Mouse (Mus musculus) adrenal gland, adult 18-20 months (tissue): ENCODE measurements at regions not wholly inside any gene's neighbourhood (a gene's known extent, or its start where the extent isn't known, plus 50 kb on each side); places are given as distances from the start of the nearest gene placed in this dataset.

Experiments
- DNase-seq, 2 experiments: peaks; one replicate each; pipeline ENCODE4 v3.0.0; 2021 to 2022; ENCODE audit warnings: low spot score in 2 of 2

DNA sequence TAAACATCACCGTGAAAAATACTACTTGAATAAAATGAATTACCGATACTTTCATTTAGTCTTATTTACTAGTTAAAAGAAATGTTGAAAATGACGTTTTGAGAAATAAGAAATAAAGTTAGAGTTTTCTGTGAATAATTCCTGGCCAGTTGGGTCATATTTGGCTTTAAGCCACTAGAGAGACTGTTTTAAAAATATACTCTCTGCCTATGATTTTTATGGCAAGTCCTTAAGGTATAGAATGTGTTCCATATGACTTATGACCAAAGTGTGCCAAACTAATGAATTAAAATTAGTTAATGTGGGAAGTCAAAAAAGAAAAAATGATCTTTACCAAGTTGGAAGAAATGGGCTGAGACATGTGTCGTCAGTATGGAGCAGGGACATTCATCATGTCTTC, 354.2 kb upstream of the Col3a1 start:
- DNase-seq: no peak

DNA sequence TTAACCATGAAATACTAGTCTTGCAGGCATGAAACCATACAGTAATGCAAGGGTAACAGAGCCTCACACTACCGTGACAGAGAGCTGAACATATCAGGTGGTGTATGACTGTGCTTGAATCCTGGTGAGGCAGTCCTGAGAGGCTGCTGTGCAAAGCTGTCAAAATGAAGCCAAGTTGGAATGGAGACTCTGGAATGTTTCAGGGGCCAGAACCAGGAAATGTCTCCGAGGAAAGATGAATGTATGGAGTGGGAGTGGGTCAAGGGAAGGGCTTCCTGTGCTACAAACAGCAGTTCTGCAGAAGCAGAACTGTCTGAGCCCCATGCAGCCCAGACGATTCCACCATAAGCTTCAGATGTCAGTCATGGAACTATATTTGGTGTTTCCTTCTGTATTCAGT, 324.2 kb upstream of the Col3a1 start:
- no peak for DNase-seq

DNA sequence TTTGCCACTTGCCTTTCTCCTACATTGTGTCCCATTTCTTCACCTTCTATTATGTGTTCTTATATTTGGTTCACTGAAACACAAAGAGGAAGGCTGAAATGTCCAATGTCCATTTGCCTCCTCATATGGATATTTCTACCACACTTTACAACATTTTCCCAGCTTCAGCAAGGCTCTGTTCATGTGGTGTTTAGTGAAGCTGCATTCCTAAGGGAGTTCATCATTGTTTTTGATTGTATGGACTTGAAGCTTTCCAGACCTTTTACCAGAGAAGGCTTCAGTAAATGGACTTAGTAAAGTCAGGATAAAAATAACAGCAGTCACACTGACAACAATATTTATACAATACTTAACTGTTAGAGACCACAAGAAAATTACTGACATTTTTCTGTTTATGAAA, 290.8 kb upstream of the Col3a1 start:
- DNase-seq: no peak

DNA sequence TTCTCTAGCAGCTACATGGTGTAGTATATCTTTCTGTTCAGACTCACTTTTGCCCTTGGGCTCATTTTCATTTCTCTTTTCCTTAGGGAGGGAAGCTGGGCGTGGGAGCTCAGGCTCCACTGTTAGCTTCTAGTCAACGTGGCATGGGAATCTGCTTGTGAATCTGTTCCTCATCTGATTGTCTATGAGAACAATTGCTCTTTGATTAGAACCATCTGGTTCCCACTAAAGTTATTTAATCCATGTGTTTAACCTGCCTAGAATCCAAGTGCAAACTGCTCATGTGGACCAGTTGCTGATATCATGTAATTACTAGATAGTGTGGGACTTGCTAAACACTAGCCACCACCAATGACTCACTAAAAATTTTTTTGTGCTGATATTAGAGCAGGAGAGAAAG, 290.1 kb upstream of the Col3a1 start:
- no peak for DNase-seq

DNA sequence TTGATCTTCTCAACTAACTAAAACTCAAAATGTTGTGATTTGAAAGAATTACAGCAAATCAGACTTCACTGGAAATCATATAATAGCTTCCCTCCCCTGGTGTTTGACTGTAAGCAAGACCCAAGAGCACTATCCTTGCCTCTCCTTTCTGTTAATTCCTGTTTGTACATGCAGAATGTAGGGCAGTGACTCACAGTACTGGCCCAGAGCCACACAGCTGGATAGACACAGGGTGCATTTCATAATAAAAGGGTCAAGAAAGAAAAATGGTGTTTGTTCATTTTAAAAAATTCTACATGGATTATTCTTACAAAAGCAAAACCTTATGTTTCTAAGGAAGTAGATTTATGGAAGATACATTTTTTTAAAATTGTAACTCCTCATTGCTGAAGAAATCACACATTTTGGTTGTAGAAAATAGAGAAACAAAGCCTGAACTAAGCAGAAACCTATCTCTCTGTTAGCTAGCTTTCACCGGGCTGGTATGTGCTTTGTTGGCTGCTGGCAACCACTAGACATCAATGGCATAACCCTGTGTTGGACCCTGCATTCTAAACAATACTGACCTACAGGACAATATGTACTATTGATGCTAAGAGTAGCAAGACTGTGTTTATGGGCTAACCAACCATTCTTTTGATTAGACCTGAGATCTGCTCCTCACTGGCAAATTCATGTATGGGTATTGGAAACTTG, 289.0 kb upstream of the Col3a1 start:
- peak; percentile 60 to 66 for DNase-seq

DNA sequence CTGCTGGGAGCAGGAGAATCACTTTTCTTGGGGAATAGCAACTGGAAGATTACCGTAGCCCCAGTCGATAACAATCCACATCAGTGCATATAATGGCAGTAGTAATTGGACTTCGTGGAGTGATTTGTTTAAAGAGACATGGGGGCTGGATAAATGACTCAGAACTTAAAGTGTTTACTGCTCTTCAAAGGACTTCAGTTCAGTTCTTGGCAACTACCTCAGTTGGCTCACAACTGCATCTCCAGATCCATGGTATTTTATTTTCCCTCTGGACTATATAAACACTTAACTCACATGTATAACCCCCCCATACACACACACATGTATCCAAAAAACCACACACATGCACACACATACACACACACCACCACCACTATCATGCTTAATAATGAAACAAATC, 288.0 kb upstream of the Col3a1 start:
- DNase-seq: no peak

DNA sequence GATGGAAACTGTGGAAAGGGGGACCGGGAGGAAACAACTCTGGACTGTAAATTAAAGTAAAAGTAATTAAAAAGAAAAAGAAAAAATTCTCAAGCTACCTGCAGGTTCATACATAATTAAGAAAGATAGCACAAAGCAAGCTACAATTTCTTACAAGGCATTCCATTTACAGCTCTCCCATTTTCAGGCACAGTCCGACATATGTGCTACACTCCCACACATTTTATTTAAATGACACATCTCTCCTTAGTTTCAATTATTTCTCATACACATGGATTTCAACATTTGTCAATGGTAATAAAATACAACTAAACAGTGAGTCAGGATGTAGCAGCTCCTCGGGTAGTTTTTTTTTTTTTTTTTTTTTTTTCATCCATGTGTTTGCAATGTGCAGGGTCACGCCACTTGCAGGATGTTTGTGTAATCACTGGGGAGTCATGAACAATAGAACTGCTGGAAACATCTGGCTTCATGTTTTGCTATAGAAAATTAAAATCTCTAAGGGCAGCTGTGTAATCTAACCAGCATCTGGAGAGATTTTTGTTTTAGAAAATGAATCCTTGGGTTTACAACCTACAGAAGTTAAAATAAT, 279.8 kb upstream of the Col3a1 start:
- DNase-seq: no peak

DNA sequence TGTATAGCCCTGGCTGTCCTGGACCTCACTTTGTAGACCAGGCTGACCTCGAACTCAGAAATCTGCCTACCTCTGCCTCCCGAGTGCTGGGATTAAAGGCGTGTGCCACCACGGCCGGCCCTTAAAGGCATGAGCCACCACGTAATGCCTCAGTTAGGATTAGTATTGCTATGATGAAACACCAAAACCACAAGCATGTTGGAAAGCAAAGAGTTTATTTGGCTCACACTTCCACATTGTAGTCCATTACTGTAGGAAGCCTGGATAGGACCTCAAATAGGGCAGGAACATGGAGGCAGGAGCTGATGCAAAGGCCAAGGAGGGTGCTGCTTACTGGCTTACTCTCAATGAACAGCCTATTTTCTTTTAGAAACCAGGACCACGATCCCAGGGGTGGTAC, 278.0 kb upstream of the Col3a1 start:
- DNase-seq: no peak

DNA sequence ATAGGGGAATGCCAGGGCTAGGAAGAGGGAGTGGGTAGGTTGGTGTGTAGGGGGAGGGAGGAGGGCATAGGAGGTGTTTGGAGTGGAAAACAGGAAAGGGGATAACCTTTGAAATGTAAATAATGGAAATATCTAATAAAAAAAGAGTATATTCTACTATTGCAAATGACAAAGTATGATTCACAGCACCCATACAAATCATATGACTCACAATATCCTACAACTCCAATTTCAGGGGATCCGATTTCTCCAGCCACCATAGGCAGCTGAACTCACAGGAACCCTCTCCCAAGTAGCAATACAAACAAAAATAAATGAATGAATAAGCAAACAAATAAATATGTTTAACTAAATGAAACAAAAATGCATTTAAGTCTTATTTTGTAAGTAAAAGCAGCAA, 270.0 kb upstream of the Col3a1 start:
- no peak for DNase-seq

DNA sequence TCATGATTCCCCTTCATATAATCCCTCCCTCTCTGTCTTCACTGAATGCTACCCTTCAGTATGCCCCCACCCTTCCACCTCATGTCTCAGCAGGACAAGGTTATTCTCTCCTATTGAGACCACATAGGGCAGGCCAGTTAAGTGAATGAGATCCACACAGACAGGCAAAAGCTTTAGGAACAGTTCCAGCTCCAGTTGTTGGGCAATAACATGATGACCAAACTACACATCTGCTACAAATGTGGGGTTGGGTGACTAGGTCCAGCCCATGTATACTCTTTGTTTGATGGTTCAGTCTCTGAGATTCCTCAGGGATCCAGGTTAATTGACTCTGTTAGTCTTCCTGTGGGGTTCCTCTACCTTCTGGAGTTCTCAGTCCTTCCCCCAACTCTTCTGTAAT, 269.5 kb upstream of the Col3a1 start:
- DNase-seq: no peak

DNA sequence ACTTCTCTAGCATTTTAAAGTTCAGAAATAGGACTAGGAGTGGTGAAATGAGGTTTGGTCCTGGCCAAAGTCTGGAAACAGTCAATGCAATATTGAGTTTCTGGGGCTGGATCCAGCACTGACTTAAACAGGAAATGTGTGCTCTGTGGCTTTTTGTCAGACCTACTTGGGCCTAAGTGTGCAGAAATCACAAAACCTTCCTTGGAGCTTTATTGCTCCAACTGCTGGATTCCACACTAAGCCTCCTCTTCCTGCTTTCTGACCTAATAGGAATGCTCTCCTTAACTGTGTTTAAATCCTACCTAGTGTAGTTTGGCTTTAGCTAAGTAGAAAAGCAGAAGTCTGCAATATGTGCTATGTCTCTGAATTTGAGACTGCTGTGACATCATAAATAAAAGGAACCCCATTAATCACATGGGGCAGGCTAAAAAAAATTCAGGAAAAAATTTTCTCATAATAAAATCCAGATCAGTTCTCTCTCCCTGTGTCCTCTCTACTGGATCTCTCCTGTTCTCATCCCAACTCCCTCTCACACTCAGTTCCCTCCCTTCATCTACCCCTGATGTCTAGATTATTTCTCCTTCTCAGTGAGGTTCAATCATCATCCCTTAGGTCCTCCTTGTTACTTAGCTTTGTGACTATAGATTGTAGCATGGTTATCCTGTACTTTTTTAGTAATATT, 268.0 kb upstream of the Col3a1 start:
- DNase-seq: no peak

DNA sequence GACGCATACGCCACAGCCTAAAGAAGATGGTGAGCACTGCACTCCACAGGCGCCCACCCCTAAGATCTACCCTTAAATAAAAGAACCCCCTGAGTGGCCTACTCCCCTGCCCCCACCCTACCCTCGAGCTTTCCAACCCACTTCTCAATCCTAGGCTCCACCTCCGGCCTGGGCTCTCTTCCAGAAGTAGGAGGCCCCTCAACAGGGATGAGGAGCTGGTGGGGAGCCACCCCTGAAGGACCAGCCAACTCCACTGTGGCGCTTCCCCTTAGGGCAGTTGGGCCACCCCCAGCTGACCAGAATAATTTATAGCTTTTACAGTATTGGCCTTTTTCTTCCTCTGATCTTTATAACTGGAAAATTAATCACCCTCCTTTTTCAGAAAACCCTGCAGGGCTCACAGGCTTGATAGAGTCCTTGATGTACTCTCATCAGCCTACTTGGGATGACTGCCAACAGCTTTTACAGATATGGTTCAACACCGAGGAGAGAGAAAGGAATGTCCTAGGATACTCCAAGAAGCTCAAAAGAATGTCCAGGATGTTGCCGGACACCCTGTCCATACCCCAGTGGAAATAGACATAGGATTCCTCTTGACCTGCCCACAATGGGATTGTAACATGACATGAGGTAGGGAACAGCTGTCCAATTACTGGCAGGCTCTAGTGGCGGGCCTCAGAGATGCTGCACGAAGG, 220.3 kb upstream of the Col3a1 start:
- no peak for DNase-seq

DNA sequence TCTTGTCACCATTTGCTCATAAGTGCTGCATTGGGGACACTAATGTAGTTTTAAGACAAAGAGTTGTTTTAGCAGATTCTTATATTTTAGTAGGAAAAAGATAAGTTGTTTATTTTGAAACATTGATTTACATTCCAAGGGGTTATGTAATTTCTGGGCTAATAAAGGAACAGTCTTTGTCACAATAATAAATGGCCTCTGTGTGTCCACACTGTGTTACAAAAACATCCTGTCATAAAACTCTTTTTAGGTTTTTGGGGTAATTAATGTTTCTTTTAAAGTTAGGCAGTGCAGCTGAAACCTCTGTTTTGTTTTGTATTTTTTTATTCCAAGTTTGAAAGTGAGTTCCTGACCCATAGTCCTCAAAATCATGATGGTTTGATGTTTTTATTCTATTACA, 210.4 kb upstream of the Col3a1 start:
- no peak for DNase-seq

DNA sequence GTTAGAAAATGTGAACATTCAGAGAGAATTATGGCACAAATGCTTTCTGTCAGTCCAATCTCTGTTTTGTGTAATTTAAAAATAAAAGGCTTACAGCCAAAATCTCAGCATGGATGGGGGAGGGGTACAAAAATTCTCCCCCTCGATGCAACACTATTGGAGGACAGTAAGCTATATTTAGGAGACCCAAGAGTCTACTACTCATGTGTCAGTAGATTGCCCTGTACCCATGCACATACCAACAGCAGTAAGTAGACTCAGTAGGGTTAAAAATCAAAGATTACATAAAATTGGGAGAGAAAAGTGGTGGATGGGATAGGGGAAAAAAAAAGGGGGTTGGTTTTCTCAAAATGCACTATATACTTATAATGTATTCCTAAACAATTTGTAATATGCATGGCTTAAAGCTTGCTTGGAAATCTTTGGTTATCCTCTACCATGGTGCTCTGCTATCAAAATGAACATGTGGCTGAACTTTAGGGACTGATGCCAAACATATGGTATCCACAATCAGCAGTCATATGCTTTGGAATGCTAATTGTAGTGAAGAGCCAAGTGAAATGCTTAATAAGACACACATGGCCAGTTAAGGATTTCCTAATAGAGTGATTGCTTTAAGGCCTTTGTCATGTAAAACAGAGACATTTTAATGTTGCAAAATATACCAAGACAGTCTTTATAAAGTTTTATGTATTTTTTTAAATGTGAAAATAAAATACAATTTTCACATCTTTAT, 194.8 kb upstream of the Col3a1 start:
- no peak for DNase-seq

DNA sequence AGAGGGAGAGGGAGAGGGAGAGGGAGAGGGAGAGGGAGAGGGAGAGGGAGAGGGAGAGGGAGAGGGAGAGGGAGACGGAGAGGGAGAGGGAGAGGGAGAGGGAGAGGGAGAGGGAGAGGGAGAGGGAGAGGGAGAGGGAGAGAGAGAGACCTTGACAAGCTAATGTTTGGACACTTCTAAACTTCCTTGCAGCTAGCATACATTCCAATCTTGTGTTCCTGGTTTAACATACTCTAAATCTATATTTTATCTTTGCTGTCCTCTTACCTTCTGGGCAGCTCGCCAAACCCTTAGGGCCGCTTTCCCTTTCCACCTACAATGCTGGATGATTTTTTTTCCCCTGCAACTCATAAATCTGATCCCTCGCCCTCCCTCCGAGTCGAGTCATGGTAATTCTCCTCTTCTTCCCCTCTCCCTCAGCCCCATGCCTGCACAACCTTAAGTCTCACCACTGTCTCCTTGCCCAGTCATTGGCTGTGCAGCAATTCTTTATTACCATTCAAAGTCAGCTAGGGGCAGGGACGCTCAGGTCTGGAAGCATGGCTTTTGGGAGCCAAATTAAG, 176.1 kb upstream of the Col3a1 start:
- no peak for DNase-seq

DNA sequence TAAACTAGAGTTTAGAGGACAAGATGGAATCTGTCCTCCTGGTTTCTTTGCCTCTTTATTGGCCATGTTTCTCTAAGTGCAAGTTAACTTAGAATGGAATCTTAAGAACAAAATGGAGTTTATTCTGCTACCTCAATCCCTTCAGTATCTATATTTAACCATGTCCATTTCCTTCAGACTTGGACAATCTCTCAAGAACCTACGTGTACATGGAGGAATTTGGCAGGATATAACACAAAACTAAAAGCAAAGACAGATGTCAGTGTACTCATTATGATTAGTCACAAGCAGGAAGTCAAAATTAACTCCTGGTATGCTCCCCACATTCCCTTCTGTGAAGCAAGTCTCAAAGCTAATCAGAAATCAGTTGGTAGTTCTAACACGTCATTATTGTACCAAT, 164.3 kb upstream of the Col3a1 start:
- no peak for DNase-seq

DNA sequence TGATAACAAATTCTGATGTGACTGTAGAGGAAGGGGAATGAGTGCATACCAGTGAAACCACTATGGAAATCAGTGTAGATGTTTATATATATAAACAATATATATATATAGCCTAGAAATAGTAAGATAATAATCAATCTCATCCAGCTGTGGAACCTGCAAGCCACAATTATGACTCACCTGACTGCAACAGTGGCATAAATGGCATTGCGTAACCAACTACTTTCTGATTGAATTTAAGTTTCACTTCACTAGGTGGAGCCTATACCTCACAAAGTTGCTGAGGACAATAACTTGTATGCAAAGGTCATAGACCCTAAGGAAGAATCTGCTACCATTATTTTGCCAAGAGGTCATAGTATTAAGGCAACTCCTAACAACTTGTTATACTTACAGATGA, 129.7 kb upstream of the Col3a1 start:
- no peak for DNase-seq

DNA sequence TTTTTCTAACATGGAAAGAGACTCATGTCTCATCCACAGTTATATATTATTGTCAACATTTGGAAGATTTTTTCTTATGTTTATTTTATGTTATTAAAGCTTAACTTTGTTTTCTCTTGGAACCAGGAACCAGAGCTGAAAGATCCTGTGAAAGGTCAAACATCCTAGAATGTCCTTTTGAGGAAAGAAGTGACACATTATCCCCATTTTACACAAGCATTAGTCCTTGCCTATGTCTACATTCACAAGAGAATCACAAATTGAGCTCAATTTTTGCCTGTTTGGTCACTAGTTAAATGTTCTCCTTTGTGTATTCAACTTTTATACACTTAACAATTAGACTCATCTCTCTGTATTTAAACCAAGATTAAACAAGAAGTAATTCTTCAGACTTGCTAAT, 126.0 kb upstream of the Col3a1 start:
- no peak for DNase-seq

DNA sequence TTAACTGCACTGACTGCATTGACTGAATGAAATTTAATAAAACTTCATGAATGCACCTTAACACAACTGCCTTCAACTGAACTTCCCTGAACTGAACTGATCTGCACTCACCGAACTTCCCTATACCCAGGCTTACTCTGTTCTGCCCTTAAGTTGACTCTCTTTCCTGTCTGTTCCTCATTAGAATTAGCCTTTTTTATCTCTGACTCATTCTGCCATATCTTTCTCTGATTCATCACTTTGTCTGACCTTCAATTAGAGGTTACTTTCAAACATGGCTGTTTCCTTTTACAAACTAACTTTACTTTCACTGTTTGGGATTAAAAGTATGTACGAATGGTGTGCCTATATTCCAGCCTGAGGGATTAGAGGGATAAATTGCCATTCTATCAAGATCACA, 103.4 kb upstream of the Col3a1 start:
- DNase-seq: no peak

DNA sequence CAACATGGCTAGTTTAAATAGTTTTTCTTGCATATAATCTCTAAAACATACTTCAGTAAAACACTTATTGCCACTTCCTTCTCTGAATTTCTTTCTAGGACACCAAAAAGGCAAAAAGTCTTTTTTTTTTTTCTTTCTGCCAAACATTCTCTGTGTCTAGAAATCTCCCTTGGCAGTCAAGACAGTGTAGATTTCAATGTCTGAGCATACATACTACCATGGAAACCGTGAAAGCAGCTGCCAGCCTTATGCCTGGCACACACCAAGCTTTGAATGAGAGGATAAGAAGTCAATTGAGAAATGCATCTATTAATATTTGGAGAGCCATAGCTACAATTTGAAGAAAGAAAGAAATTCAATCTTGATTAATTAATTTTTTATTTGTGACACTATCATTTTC, 95.1 kb upstream of the Col3a1 start:
- DNase-seq: no peak
